ENCODE assay signal across 8 mouse cellular contexts in genomic region chr14:31495538-31495937, GRCm38 (mm10). TPM values are rescaled to one million over a fixed set of nuclear protein-coding genes. Genes with fewer than 3 reads are reported as not detected.
A peak's percentile ranks its signal among the peaks of the same experiment; 100 is the strongest.
DNase-seq lines count a peak whose midpoint lies in the region; ATAC-seq and TF ChIP-seq lines count a peak whose summit lies in the region.

No protein-coding gene starts in this region.

- H3K79me2 ChIP-seq in heart, adult 2 months (replicated peaks; ENCODE audit: control insufficient read depth, insufficient read depth, low read length): peaks cover 7% of the 10 kb centered on the region
- H3K79me2 ChIP-seq in C2C12 (ENCODE audit: control insufficient read depth, insufficient read depth): peaks cover 99% of the 10 kb centered on the region

- no peak for TF ChIP-seq EP300 in heart, adult 2 months (IDR thresholded peaks at IDR 0.05; ENCODE audit: insufficient read depth, low read depth, low read length)

- intact Hi-C loops in heart, adult 2 months (cut with DNase I): no loop called here

- peak overlapping the region; percentile 96 for H3K4me2 ChIP-seq in forebrain, embryonic 13.5 days
- peak overlapping the region; percentile 80 for H3K4me2 ChIP-seq in liver, embryonic 15.5 days

- ATAC-seq in forebrain, embryonic 13.5 days: no peak
- ATAC-seq in liver, embryonic 15.5 days (ENCODE audit: insufficient read depth): no peak

- peak overlapping the region; percentile 78 for H3ac ChIP-seq in C2C12 (ENCODE audit: control insufficient read depth, insufficient read length, low read depth)

- WGBS in heart, adult 2 months: under 1% methylated on average over 8 of the region's 8 CpGs
- WGBS in forebrain, embryonic 13.5 days: 4% methylated on average over 8 of the region's 8 CpGs
- under 1% methylated on average over 8 of the region's 8 CpGs for WGBS in liver, embryonic 15.5 days (ENCODE audit: insufficient replicate concordance)

- H3K79me3 ChIP-seq in C2C12 (ENCODE audit: low read depth): peaks cover 76% of the 10 kb centered on the region

- H3K36me3 ChIP-seq in heart, adult 2 months (ENCODE audit: control insufficient read depth, insufficient read depth, low read length): peaks cover 4% of the 10 kb centered on the region
- peaks cover 66% of the 10 kb centered on the region for H3K36me3 ChIP-seq in C2C12 (ENCODE audit: control insufficient read depth, insufficient read depth)
- H3K36me3 ChIP-seq in forebrain, embryonic 13.5 days (ENCODE audit: poor library complexity, severe bottlenecking): peaks cover 43% of the 10 kb centered on the region
- peaks cover 54% of the 10 kb centered on the region for H3K36me3 ChIP-seq in liver, embryonic 15.5 days (replicated peaks)

- no peak for TF ChIP-seq POLR2A in heart, adult 2 months (IDR thresholded peaks at IDR 0.05; ENCODE audit: insufficient read depth, low read depth, low read length)

- DNase-seq in heart, adult 2 months: no peak
- DNase-seq in heart, postnatal 4 days: no peak
- DNase-seq in adipocyte (ENCODE audit: low spot score): no peak
- no peak for DNase-seq in cerebellum, adult 9-10 months
- no peak for DNase-seq in spleen, postnatal 4 days (ENCODE audit: low spot score in 2 of 2)

- H3K27me3 ChIP-seq in heart, adult 2 months (ENCODE audit: control insufficient read depth, insufficient read depth, low read length): no peaks in the 10 kb centered on the region
- H3K27me3 ChIP-seq in C2C12 (ENCODE audit: control insufficient read depth, insufficient read depth, insufficient read length): no peaks in the 10 kb centered on the region
- no peaks in the 10 kb centered on the region for H3K27me3 ChIP-seq in forebrain, embryonic 13.5 days
- no peaks in the 10 kb centered on the region for H3K27me3 ChIP-seq in liver, embryonic 15.5 days

- no peaks in the 10 kb centered on the region for H3K9me3 ChIP-seq in forebrain, embryonic 13.5 days (replicated peaks)
- no peaks in the 10 kb centered on the region for H3K9me3 ChIP-seq in liver, embryonic 15.5 days (replicated peaks)

- peaks cover 9% of the 10 kb centered on the region for H3K4me1 ChIP-seq in heart, adult 2 months (ENCODE audit: control insufficient read depth, insufficient read depth, low read length)
- H3K4me1 ChIP-seq in forebrain, embryonic 13.5 days: peaks cover 39% of the 10 kb centered on the region
- peaks cover 49% of the 10 kb centered on the region for H3K4me1 ChIP-seq in liver, embryonic 15.5 days (replicated peaks)

- peak overlapping the region; percentile 91 for H3K4me3 ChIP-seq in heart, adult 2 months
- peak overlapping the region; percentile 85 for H3K4me3 ChIP-seq in C2C12 (ENCODE audit: insufficient read depth, poor library complexity, severe bottlenecking)
- H3K4me3 ChIP-seq in forebrain, embryonic 13.5 days: peak overlapping the region; percentile 93
- H3K4me3 ChIP-seq in liver, embryonic 15.5 days (replicated peaks): peak overlapping the region; percentile 93

- H3K27ac ChIP-seq in heart, adult 2 months: peak overlapping the region; percentile 87
- peak overlapping the region; percentile 88; the same call in 1 of the 2 replicates for H3K27ac ChIP-seq in forebrain, embryonic 13.5 days
- peak overlapping the region; percentile 87 for H3K27ac ChIP-seq in liver, embryonic 15.5 days (replicated peaks)

- H3K9ac ChIP-seq in heart, adult 2 months (ENCODE audit: low read depth, low read length): peak overlapping the region; percentile 88
- H3K9ac ChIP-seq in forebrain, embryonic 13.5 days: peak overlapping the region; percentile 93
- peak overlapping the region; percentile 85 for H3K9ac ChIP-seq in liver, embryonic 15.5 days

- no peak for TF ChIP-seq CTCF in heart, adult 2 months (IDR thresholded peaks at IDR 0.05)
- TF ChIP-seq CTCF in C2C12 (IDR thresholded peaks at IDR 0.05; ENCODE audit: control insufficient read depth, insufficient read depth, insufficient read length): no peak

TF ChIP-seq in C2C12, 6 proteins besides CTCF, POLR2A, EP300 and RAD21:
- TF ChIP-seq FOSL1 (IDR thresholded peaks at IDR 0.05; ENCODE audit: insufficient read depth, low read length, poor library complexity, severe bottlenecking) (no peak), MYOG (IDR thresholded peaks at IDR 0.05; ENCODE audit: control insufficient read depth, extremely low read depth, insufficient read length) (no peak), CEBPB (IDR thresholded peaks at IDR 0.05; ENCODE audit: low read depth) (no peak), MAX (IDR thresholded peaks at IDR 0.05) (no peak), USF1 (IDR thresholded peaks at IDR 0.05; ENCODE audit: low read depth) (no peak), MYOD1 (IDR thresholded peaks at IDR 0.05; ENCODE audit: control insufficient read depth, insufficient read length, low read depth) (no peak)

RNA-seq across cellular contexts. Expression of gene Mettl6, which starts 0.7 kb away (rescaled TPM):
- total RNA-seq in heart, adult 2 months (2021): 1 to 10 TPM; 9.5 to 9.9 TPM
- 4.2 and 7.2 TPM in 2 replicates for polyA plus RNA-seq in heart, adult 2 months (2012; rRNA removed)
- total RNA-seq in heart, postnatal 4 days (2021): 10 to 100 TPM; 16.5 to 16.9 TPM
- 17.0 TPM for polyA plus RNA-seq in C2C12 (2012; fragmentation: generic; extraction: Trizol)
- 66.0 and 67.7 TPM in 2 replicates for polyA plus RNA-seq in forebrain, embryonic 13.5 days (2015; fragmentation: Nextera tagmentation; extraction: Ambion mirVana)
- 25.0 and 27.6 TPM in 2 replicates for polyA plus RNA-seq in liver, embryonic 15.5 days (2015; fragmentation: Nextera tagmentation; extraction: Ambion mirVana)

RNA-seq across cellular contexts. Expression of gene Eaf1, which starts 1.3 kb away (rescaled TPM):
- 10 to 100 TPM; 10.8 to 14.6 TPM for total RNA-seq in heart, adult 2 months (2021)
- 11.2 and 12.2 TPM in 2 replicates for polyA plus RNA-seq in heart, adult 2 months (2012; rRNA removed)
- total RNA-seq in heart, postnatal 4 days (2021): 10 to 100 TPM; 16.3 to 17.6 TPM
- 30.2 TPM for polyA plus RNA-seq in C2C12 (2012; fragmentation: generic; extraction: Trizol)
- 13.9 and 14.4 TPM in 2 replicates for polyA plus RNA-seq in forebrain, embryonic 13.5 days (2015; fragmentation: Nextera tagmentation; extraction: Ambion mirVana)
- 23.5 and 23.8 TPM in 2 replicates for polyA plus RNA-seq in liver, embryonic 15.5 days (2015; fragmentation: Nextera tagmentation; extraction: Ambion mirVana)

RNA-seq across cellular contexts. Expression of gene Sh3bp5, which starts 59.7 kb away (rescaled TPM):
- 10 to 100 TPM; 51.0 to 58.3 TPM for total RNA-seq in heart, adult 2 months (2021)
- 27.0 and 37.1 TPM in 2 replicates for polyA plus RNA-seq in heart, adult 2 months (2012; rRNA removed)
- total RNA-seq in heart, postnatal 4 days (2021): 10 to 100 TPM; 78.7 to 80.1 TPM
- 8.7 TPM for polyA plus RNA-seq in C2C12 (2012; fragmentation: generic; extraction: Trizol)
- 66.9 and 75.0 TPM in 2 replicates for polyA plus RNA-seq in forebrain, embryonic 13.5 days (2015; fragmentation: Nextera tagmentation; extraction: Ambion mirVana)
- polyA plus RNA-seq in liver, embryonic 15.5 days (2015; fragmentation: Nextera tagmentation; extraction: Ambion mirVana): 16.9 and 21.5 TPM in 2 replicates
